Mouse (Mus musculus) left cerebral cortex, adult 2 months (tissue): ENCODE data around the gene Txnip. TPM values are rescaled to one million over a fixed set of nuclear protein-coding genes. Genes with fewer than 3 reads are reported as not detected.

Experiments
- DNase-seq, 2 experiments: peaks; one replicate each; pipeline ENCODE4 v3.0.0; 2021 to 2022; ENCODE audit warnings: low spot score in 2 of 2, mixed read lengths in 1 of 2; ENCODE audit errors: extremely low spot score in 1 of 2
- H3K27ac ChIP-seq: fragments of 200-600 bp; 2 replicates; pipeline ENCODE4 v1.8.1; 2022
- H3K4me3 ChIP-seq: fragments of 200-600 bp; 2 replicates; pipeline ENCODE4 v1.8.1; 2022
- CTCF ChIP-seq: fragments of 200-600 bp; IDR thresholded peaks from 2 replicates; pipeline ENCODE4 v1.8.1; 2022; ENCODE audit warnings: antibody characterized with exemption, mild to moderate bottlenecking, moderate library complexity
- intact Hi-C: fragments of 180-260 bp; cut with DNase I; formaldehyde crosslinking; loops from one replicate; pipeline ENCODE4 v1.15.1; 2025
- total RNA-seq, 2 experiments: library from RNA; stranded (reverse); gene quantifications; 2 replicates each; pipeline ENCODE4 v1.2.3; 2021

The Txnip gene
- total RNA-seq, 2 experiments from 2014 or later: 22.4 to 28.2 TPM

GRCm38 (mm10) chr3:96554251-96554650 lies 3.5 kb upstream of the Txnip start:
- no peak overlapping the region for H3K27ac ChIP-seq
- intact Hi-C loops: no loop called here
- no peak for DNase-seq
- no peak for TF ChIP-seq CTCF
- no peak overlapping the region for H3K4me3 ChIP-seq

- peak in 1 of 2 experiments; percentile 38 for DNase-seq
- H3K27ac ChIP-seq: peak overlapping the region; percentile 60
- H3K4me3 ChIP-seq: no peak overlapping the region
- TF ChIP-seq CTCF: no peak
- intact Hi-C loops: no loop called here
These were observed 2.6 kb upstream of the Txnip start for GRCm38 (mm10) chr3:96555041-96555596.

- H3K27ac ChIP-seq: peak overlapping the region; percentile 60; the same call in 1 of the 2 replicates
- no peak for DNase-seq
- TF ChIP-seq CTCF: no peak
- intact Hi-C loops: loop anchor here (2.0 kb wide), 1 partner anchor 21 kb away; the partner anchor contains the start of gene Gm16253
- no peak overlapping the region for H3K4me3 ChIP-seq
These were observed 1.6 kb upstream of the Txnip start for GRCm38 (mm10) chr3:96555999-96556614.

GRCm38 (mm10) chr3:96556651-96557635 lies 814 bp upstream of the Txnip start:
- TF ChIP-seq CTCF: no peak
- peak overlapping the region; percentile 55 for H3K27ac ChIP-seq
- intact Hi-C loops: loop anchor here (2.0 kb wide), 1 partner anchor 20 kb away; the partner anchor contains the start of gene Gm16253
- no peak for DNase-seq
- H3K4me3 ChIP-seq: peak overlapping the region; percentile 51

GRCm38 (mm10) chr3:96558159-96558558 lies 402 bp downstream of the Txnip start:
- Histone ChIP-seq H3K27ac (peak overlapping the region; percentile 77), H3K4me3 (peak overlapping the region; percentile 51)
- intact Hi-C loops: no loop called here
- TF ChIP-seq CTCF: no peak
- no peak for DNase-seq

- Histone ChIP-seq H3K4me3 (peak overlapping the region; percentile 51), H3K27ac (peak overlapping the region; percentile 77)
- no peak for DNase-seq
- TF ChIP-seq CTCF: no peak
- intact Hi-C loops: no loop called here
These were observed 975 bp downstream of the Txnip start for GRCm38 (mm10) chr3:96558668-96559196.

- intact Hi-C loops: no loop called here
- H3K27ac ChIP-seq: no peak overlapping the region; the same call in 1 of the 2 replicates
- no peak for DNase-seq
- no peak for TF ChIP-seq CTCF
- peak overlapping the region; percentile 51 for H3K4me3 ChIP-seq
These were observed 1.7 kb downstream of the Txnip start for GRCm38 (mm10) chr3:96559398-96559910.

DNA sequence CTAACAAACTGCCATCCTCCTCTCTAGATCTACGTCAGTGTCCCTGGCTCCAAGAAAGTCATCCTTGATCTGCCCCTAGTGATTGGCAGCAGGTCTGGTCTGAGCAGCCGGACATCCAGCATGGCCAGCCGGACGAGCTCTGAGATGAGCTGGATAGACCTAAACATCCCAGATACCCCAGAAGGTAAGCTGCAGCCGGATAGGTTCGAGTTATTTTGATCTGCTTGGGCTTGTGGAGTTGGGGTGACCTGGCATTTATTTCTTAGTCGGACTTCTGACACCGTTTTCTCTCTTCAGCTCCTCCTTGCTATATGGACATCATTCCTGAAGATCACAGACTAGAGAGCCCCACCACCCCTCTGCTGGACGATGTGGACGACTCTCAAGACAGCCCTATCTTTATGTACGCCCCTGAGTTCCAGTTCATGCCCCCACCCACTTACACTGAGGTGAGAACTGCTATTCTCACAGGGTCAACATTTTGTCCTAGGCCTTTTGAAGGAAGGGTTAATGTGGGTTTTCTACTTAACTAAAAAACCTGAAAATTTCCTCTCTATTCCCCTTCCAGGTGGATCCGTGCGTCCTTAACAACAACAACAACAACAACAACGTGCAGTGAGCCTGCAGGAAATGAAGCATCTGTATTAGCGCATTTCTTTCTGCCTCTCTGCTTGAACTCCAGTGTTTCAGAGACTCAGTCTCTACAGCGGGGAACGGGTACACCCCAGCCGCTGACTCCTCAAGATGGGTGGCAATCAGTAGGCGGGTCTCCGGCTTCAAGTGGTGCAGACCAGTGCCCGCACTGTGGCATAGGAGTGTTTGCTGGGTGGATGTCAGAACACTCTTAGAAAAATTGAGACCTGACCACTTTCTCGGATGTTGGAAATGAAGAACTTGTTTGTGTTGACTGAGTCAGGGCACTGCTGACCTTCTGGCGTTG lies 2.4 kb downstream of the Txnip start:
- Histone ChIP-seq H3K4me3 (peak overlapping the region; percentile 51), H3K27ac (peak overlapping the region; percentile 4; the same call in 1 of the 2 replicates)
- DNase-seq: no peak
- intact Hi-C loops: no loop called here
- no peak for TF ChIP-seq CTCF

- peak overlapping the region; percentile 51 for H3K4me3 ChIP-seq
- no peak for TF ChIP-seq CTCF
- H3K27ac ChIP-seq: peak overlapping the region; percentile 33
These were observed 3.3 kb downstream of the Txnip start for GRCm38 (mm10) chr3:96560881-96561668.

More at GRCm38 (mm10) chr3:96560881-96561668, 3.3 kb downstream of the Txnip start:
- intact Hi-C loops: no loop called here
- no peak for DNase-seq
